Mouse (Mus musculus) hindbrain, embryonic 16.5 days (tissue): ENCODE results near the gene Klhdc3. TPM values are rescaled to one million over a fixed set of nuclear protein-coding genes. Genes with fewer than 3 reads are reported as not detected.

Experiments
- ATAC-seq: fragments of 200-750 bp; cut with Nextera tagmentation; 2 replicates; pipeline ENCODE4 v1.8.0; 2017; ENCODE audit warnings: moderate TSS enrichment, moderate library complexity
- H3K27ac ChIP-seq: fragments of 300-500 bp; sonication (generic); 2 replicates; pipeline ENCODE4 v1.5.1; 2014; ENCODE audit warnings: low read depth, mild to moderate bottlenecking, control low read depth, low read length, moderate library complexity
- H3K27me3 ChIP-seq: fragments of 300-500 bp; sonication (generic); replicated peaks from 2 replicates; pipeline ENCODE4 v1.6.1; 2014; ENCODE audit warnings: low read length; ENCODE audit not compliant: control insufficient read depth, insufficient read depth
- H3K36me3 ChIP-seq: fragments of 300-500 bp; sonication (generic); 2 replicates; pipeline ENCODE4 v1.6.1; 2014; ENCODE audit warnings: mild to moderate bottlenecking, low read length, moderate library complexity, mixed read lengths; ENCODE audit not compliant: control insufficient read depth, insufficient read depth
- H3K4me1 ChIP-seq: fragments of 300-500 bp; sonication (generic); 2 replicates; pipeline ENCODE4 v1.6.1; 2014; ENCODE audit warnings: low read depth, low read length; ENCODE audit not compliant: control insufficient read depth, insufficient read depth
- H3K4me2 ChIP-seq: fragments of 300-500 bp; sonication (generic); 2 replicates; pipeline ENCODE4 v1.6.1; 2014; ENCODE audit warnings: mild to moderate bottlenecking, low read length, control low read depth, moderate library complexity
- H3K4me3 ChIP-seq: fragments of 300-500 bp; sonication (generic); 2 replicates; pipeline ENCODE4 v1.5.1; 2014; ENCODE audit warnings: mild to moderate bottlenecking, low read length, control low read depth, moderate library complexity
- H3K9ac ChIP-seq: fragments of 300-500 bp; sonication (generic); 2 replicates; pipeline ENCODE4 v1.6.1; 2014; ENCODE audit warnings: low read depth, mild to moderate bottlenecking, control low read depth, low read length, moderate library complexity
- H3K9me3 ChIP-seq: fragments of 300-500 bp; sonication (generic); 2 replicates; pipeline ENCODE4 v1.6.1; 2014; ENCODE audit warnings: mild to moderate bottlenecking, low read length, moderate library complexity; ENCODE audit not compliant: control insufficient read depth
- WGBS: fragments of 180-500 bp; shearing (Covaris S2); extraction: QIAGEN DNeasy Blood & Tissue Kit; methylation state at CpG from one replicate; pipeline ENCODE4 v1.1.7; 2014; 5-methylcytosine and 5-hydroxymethylcytosine counted together
- polyA plus RNA-seq: library from polyadenylated mRNA; unstranded; fragments of >200 nt; fragmentation: Nextera tagmentation; extraction: Ambion mirVana; gene quantifications from 2 replicates; pipeline ENCODE4 v1.2.1, GENCODE M21; 2015

The Klhdc3 gene
- polyA plus RNA-seq, 1 experiment from 2014 or later, result 179 TPM

DNA sequence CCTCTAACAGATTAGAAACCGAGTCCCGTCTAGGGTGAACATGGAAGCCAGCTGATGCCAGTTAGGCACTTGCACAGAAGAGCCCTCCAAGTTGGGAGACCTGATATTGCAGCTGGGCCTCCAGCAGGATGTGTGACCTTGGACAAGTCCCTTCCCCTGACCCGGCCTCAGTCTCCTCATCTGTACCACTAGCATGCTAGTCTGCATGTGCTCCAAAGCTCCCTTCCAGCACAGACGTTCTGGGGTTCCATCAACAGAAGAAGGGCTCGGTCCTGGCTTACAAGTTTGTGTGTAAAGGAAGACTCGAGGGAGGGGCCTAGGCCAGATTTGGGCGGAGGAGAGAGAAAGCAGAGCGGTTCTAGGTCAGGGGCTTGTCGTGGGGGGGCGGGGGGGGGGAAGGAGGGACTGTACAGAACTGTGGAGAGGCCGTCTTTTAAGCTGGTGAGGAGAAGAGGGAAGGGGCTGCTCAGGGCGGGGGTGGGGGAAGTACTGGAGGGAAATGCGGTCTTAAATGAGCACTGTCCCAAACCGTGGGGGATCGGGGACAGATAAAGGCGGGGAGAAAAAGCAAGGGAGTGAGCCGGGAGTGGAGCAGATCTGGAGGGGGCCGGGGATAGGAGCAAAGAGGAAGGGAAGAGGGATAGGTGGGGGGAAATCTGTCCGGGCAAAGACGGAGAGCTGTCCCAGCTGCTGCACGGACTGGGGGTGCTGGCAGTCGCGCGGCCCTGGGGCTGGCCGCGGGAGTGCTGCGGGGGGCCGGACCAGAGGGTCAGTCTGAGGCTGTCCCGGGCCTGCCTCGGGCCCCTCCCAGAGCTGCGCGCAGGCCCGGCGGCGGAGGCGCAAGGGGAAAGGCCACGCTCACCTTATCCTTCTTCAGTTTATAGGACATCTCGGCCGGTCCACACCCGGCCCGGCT is 23.5 kb upstream of the Klhdc3 start:
- Histone ChIP-seq H3K27ac (peak overlapping the region; percentile 86), H3K4me2 (peak overlapping the region; percentile 72), H3K4me3 (peak overlapping the region; percentile 98), H3K9ac (peak overlapping the region; percentile 96), H3K9me3 (no peaks in the 10 kb centered on the region), H3K27me3 (no peaks in the 10 kb centered on the region), H3K36me3 (0 out of 2 replicates have a peak, but pooled peaks cover 3% of the 10 kb centered on the region), H3K4me1 (peaks cover 31% of the 10 kb centered on the region)
- ATAC-seq, result peak; percentile 73; the same call in 1 of the 2 replicates
- 5% methylated on average over 35 of the region's 41 CpGs for WGBS

DNA sequence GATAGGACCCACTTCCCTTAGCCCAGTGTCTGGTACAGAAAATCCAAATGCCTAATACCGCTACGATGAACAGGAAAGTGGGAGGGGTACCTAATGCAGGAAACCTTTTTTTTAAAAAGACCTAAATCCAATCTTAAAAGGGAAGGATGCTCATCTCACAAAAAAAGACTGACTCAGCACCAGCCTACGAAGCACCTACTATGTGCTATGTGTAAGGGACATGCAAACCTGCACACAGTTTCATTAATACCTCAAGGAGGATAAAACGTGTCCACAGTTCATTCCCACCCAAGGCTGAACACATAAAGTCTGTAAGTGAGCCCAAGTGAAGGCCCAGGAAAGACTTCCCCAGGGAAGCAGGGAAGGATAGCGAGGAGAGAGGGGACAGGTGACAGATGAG is 21.8 kb upstream of the Klhdc3 start:
- no peaks in the 10 kb centered on the region for H3K27me3 ChIP-seq
- H3K4me3 ChIP-seq, result no peak overlapping the region
- H3K9ac ChIP-seq, result no peak overlapping the region; the same call in 1 of the 2 replicates
- H3K4me2 ChIP-seq, result no peak overlapping the region; the same call in 1 of the 2 replicates
- WGBS, result 86% methylated on average over 5 of the region's 5 CpGs
- ATAC-seq, result no peak
- no peaks in the 10 kb centered on the region for H3K9me3 ChIP-seq
- H3K4me1 ChIP-seq, result peaks cover 31% of the 10 kb centered on the region
- H3K36me3 ChIP-seq, result 0 out of 2 replicates have a peak, but pooled peaks cover 3% of the 10 kb centered on the region
- H3K27ac ChIP-seq, result no peak overlapping the region

DNA sequence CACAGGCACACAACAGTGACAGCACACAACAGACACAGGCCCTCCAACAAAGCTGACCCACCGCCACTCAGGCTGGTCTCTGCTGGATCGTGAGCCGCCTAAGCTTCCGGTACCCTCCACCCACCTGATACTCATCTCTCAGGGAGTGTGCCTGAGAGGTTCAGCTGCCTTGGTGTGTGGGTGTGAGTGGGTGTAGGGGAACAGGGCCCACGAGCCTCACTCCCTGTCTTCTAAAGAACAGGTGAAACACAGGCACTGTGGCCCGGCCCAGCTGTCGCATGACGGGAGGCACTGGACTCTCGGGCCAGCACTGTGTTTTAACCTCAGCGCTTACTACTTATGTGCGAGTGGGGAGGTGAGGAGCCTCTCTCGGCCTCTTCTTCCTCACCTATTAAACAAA is 21.4 kb upstream of the Klhdc3 start:
- Histone ChIP-seq H3K9ac (peak overlapping the region; percentile 37; the same call in 1 of the 2 replicates), H3K4me2 (no peak overlapping the region)
- WGBS, result 82% methylated on average over 12 of the region's 12 CpGs

DNA sequence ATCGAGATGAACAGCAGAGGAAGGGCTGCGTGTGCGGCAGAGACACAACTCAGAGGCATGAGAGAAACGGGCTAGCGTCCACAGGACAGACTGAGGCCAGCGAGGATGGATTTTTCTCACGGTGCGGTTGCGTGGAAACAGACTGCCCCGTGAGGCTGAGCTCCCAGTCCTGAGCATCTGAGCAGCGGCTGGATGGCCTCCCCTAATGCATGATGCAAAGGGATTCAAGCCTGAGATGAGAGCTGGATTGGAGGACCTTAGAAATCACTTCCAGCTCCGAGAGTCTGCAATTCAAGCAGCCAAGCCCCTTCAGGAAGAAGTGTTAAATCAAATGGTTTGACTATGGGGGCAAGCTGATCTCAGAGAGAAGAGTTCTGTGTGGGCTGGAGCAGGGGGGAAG is 20.8 kb upstream of the Klhdc3 start:
- no peaks in the 10 kb centered on the region for H3K9me3 ChIP-seq
- H3K4me2 ChIP-seq, result peak overlapping the region; percentile 5; the same call in 1 of the 2 replicates
- no peak for ATAC-seq
- 0 out of 2 replicates have a peak, but pooled peaks cover 3% of the 10 kb centered on the region for H3K36me3 ChIP-seq
- H3K9ac ChIP-seq, result peak overlapping the region; percentile 23; the same call in 1 of the 2 replicates
- peaks cover 31% of the 10 kb centered on the region for H3K4me1 ChIP-seq
- no peak overlapping the region for H3K4me3 ChIP-seq
- no peaks in the 10 kb centered on the region for H3K27me3 ChIP-seq
- WGBS, result 79% methylated on average over 12 of the region's 12 CpGs
- H3K27ac ChIP-seq, result no peak overlapping the region

More for the DNA sequence above, 21.4 kb upstream of the Klhdc3 start:
- Histone ChIP-seq H3K4me3 (no peak overlapping the region), H3K36me3 (0 out of 2 replicates have a peak, but pooled peaks cover 3% of the 10 kb centered on the region), H3K27me3 (no peaks in the 10 kb centered on the region), H3K27ac (no peak overlapping the region), H3K9me3 (no peaks in the 10 kb centered on the region), H3K4me1 (peaks cover 31% of the 10 kb centered on the region)
- no peak for ATAC-seq

GRCm38 (mm10) chr17:46699912-46700311 is 19.2 kb upstream of the Klhdc3 start:
- 93% methylated on average over 3 of the region's 3 CpGs for WGBS
- Histone ChIP-seq H3K9me3 (no peaks in the 10 kb centered on the region), H3K9ac (no peak overlapping the region)

GRCm38 (mm10) chr17:46699245-46699644 is 18.5 kb upstream of the Klhdc3 start:
- H3K27ac ChIP-seq, result no peak overlapping the region
- no peak overlapping the region for H3K9ac ChIP-seq
- ATAC-seq, result no peak
- H3K9me3 ChIP-seq, result no peaks in the 10 kb centered on the region
- 0 out of 2 replicates have a peak, but pooled peaks cover 3% of the 10 kb centered on the region for H3K36me3 ChIP-seq
- H3K4me2 ChIP-seq, result no peak overlapping the region
- H3K27me3 ChIP-seq, result no peaks in the 10 kb centered on the region
- H3K4me1 ChIP-seq, result peaks cover 29% of the 10 kb centered on the region
- WGBS, result 83% methylated on average over 5 of the region's 5 CpGs
- no peak overlapping the region for H3K4me3 ChIP-seq

More at GRCm38 (mm10) chr17:46699912-46700311, 19.2 kb upstream of the Klhdc3 start:
- Histone ChIP-seq H3K27me3 (no peaks in the 10 kb centered on the region), H3K36me3 (0 out of 2 replicates have a peak, but pooled peaks cover 3% of the 10 kb centered on the region), H3K4me1 (peaks cover 29% of the 10 kb centered on the region), H3K4me3 (no peak overlapping the region), H3K4me2 (no peak overlapping the region), H3K27ac (no peak overlapping the region)
- ATAC-seq, result no peak

DNA sequence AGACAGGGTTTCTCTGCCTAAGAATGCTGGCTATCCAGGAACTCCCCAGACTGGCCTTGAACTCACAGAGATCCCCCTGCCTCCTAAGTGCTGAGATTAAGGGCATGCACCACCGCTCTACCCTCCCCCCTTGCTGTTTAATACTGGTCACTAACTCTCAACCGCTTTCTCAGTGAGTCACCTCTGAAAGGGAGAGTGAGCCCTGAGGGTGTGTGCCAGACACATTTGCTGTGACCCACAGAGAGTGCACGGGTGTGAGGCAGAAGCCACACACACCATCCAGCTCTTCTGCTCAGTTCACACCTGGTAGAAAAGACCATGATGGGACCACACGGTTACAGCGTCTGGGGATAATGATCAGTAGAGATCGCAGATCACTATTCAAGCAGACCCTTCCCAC is 17.8 kb upstream of the Klhdc3 start:
- ATAC-seq, result no peak
- WGBS, result 92% methylated on average over 6 of the region's 6 CpGs
- H3K9me3 ChIP-seq, result no peaks in the 10 kb centered on the region

DNA sequence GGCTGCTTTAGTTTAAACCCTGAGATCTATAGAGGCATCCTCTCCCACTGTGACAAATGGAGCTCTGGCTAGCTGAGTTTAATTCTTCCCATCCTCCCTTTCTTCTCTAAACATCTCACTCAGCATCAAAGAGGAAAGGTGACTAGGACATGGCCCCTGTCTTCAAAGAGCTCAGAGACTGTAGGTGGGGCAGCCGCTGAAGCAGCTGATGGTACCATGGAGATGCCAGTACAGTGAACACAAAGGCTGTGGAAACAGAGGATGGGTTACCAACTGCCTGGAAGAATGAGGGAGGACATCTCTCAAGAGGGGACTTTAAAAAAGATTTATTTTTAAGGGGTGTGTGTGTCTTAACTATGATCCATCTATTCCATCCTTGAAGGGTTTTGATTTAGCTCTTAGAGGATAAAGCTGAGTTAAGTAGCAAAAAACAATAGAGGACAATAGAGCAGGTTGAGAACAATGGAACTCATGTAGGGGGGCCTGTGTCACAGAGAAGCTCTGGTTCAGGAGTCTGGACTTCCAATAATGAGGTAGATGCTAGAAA is 13.9 kb upstream of the Klhdc3 start:
- no peaks in the 10 kb centered on the region for H3K9me3 ChIP-seq
- H3K4me3 ChIP-seq, result no peak overlapping the region
- H3K4me1 ChIP-seq, result no peaks in the 10 kb centered on the region
- 68% methylated on average over 1 of the region's 1 CpGs for WGBS
- no peak overlapping the region for H3K27ac ChIP-seq
- H3K27me3 ChIP-seq, result no peaks in the 10 kb centered on the region
- H3K9ac ChIP-seq, result no peak overlapping the region
- no peak overlapping the region for H3K4me2 ChIP-seq
- ATAC-seq, result no peak
- H3K36me3 ChIP-seq, result peaks cover under 1% of the 10 kb centered on the region; the same call in 1 of the 2 replicates

More for the DNA sequence above, 17.8 kb upstream of the Klhdc3 start:
- H3K4me3 ChIP-seq, result no peak overlapping the region
- H3K27ac ChIP-seq, result no peak overlapping the region
- peaks cover 23% of the 10 kb centered on the region for H3K4me1 ChIP-seq
- H3K9ac ChIP-seq, result no peak overlapping the region
- no peak overlapping the region for H3K4me2 ChIP-seq
- H3K36me3 ChIP-seq, result 0 out of 2 replicates have a peak, but pooled peaks cover 3% of the 10 kb centered on the region
- H3K27me3 ChIP-seq, result no peaks in the 10 kb centered on the region

DNA sequence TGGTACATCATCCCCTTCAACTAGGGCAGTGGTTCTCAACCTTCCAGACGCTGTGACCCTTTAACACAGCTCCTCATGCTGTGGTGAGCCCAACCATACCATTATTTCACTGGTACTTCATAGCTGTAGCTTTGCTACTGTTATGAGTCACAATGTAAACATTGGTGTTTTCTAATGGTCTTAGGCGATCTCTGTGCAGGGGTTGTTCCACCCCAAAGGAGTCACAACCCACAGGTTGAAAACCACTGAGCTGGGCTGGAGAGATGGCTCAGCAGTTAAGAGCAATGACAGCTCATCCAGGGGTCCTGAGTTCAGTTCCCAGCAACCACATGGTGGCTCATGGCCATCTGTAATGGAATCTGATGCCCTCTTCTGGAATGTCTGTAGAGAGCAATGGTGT is 10.7 kb upstream of the Klhdc3 start:
- H3K27ac ChIP-seq, result no peak overlapping the region
- H3K4me3 ChIP-seq, result no peak overlapping the region
- H3K36me3 ChIP-seq, result peaks cover 4% of the 10 kb centered on the region
- no peak for ATAC-seq
- H3K4me1 ChIP-seq, result no peaks in the 10 kb centered on the region
- H3K9me3 ChIP-seq, result no peaks in the 10 kb centered on the region
- no peak overlapping the region for H3K4me2 ChIP-seq
- H3K27me3 ChIP-seq, result no peaks in the 10 kb centered on the region
- 98% methylated on average over 2 of the region's 2 CpGs for WGBS
- no peak overlapping the region for H3K9ac ChIP-seq
